Mouse (Mus musculus) stomach, adult 2 months (tissue): ENCODE results near the gene Fstl5. TPM values are rescaled to one million over a fixed set of nuclear protein-coding genes. Genes with fewer than 3 reads are reported as not detected.

Source experiments
- polyA plus RNA-seq: library from polyadenylated mRNA; depleted of rRNA; stranded (reverse); fragments of >200 nt; gene quantifications from 2 replicates; pipeline ENCODE4 v1.2.3, GENCODE M21; 2012; rRNA removed

Gene Fstl5
- 0.02 TPM in 1 of 2 replicates, not detected in the other for polyA plus RNA-seq

GRCm38 (mm10) chr3:76074060-76074707, at the start of gene Fstl5:
Fstl5 (plus strand) TSS chr3:76074270.

Other genes with a start within 250 kb of the Fstl5 start
- 22.0 and 23.9 TPM in 2 replicates for gene Golim4, start 117.3 kb upstream of the Fstl5 start, polyA plus RNA-seq